Mouse (Mus musculus) small intestine, adult 2 months (tissue): ENCODE data around the gene Igsf3.

ENCODE experiments used
- CTCF ChIP-seq: fragments of 200-500 bp; IDR thresholded peaks from 2 replicates; pipeline ENCODE4 v1.5.1; 2012; ENCODE audit warnings: low read depth, mild to moderate bottlenecking, control low read depth, inconsistent platforms, low read length, moderate library complexity, mixed read lengths; ENCODE audit not compliant: insufficient replicate concordance, insufficient read length; ENCODE audit errors: extremely low read depth
- POLR2A ChIP-seq: fragments of 200-500 bp; IDR thresholded peaks from 2 replicates; pipeline ENCODE4 v1.6.1; 2012; ENCODE audit warnings: low read depth, mild to moderate bottlenecking, control low read depth, inconsistent platforms, low read length, moderate library complexity

GRCm38 (mm10) chr3:101401501-101401900, 24.6 kb downstream of the Igsf3 start:
- TF ChIP-seq CTCF, result no peak
- no peak for TF ChIP-seq POLR2A
